ENCODE assay signal across 11 mouse cellular contexts in the genomic region with DNA sequence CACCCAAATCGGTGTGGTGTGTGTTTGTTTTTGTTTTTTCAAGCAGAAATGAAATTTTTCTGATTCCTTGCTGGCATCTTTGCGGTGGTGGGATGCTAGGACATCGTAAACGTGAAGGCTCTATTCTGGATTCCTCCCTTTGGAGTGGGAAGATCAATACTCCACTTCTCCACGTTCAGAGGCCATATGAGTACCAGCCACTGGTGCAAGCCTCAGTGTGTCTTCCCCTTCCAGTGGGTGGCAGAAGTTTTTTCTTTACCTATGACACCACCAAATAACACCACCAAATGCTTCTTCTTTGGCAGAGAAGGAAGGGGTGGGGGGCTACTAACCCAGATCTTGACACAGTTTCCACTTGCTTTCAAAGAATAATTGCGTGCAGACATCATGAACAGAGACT. TPM values are rescaled to one million over a fixed set of nuclear protein-coding genes. Genes with fewer than 3 reads are reported as not detected.
DNase-seq lines count a peak whose midpoint lies in the region; ATAC-seq and TF ChIP-seq lines count a peak whose summit lies in the region.
"Had no signal": no experiment of that assay in that cellular context is flagged by ENCODE, and none has a peak within 500 bp of the region (broad histone marks: within the 10 kb centered on the region; RNA-seq: fewer than 3 reads in every experiment).

No protein-coding gene starts in this region.

- no peak for TF ChIP-seq EP300 in liver, postnatal 0 days (IDR thresholded peaks at IDR 0.05; ENCODE audit: low read depth)

- H3K36me3 ChIP-seq in heart, embryonic 12.5 days = peaks cover 10% of the 10 kb centered on the region
- H3K36me3 ChIP-seq in liver, embryonic 11.5 days (ENCODE audit: control insufficient read depth, insufficient read depth, low read length) = no peaks in the 10 kb centered on the region; the same call in 1 of the 2 replicates
- no peaks in the 10 kb centered on the region for H3K36me3 ChIP-seq in liver, postnatal 0 days (replicated peaks; ENCODE audit: insufficient read depth, low read length)
- H3K36me3 ChIP-seq in embryonic facial prominence, embryonic 15.5 days = no peaks in the 10 kb centered on the region
- no peaks in the 10 kb centered on the region for H3K36me3 ChIP-seq in neural tube, embryonic 12.5 days

- H3K27ac ChIP-seq in heart, embryonic 12.5 days (ENCODE audit: poor library complexity, severe bottlenecking) = no peak overlapping the region
- H3K27ac ChIP-seq in liver, embryonic 11.5 days (ENCODE audit: low read depth, low read length) = no peak overlapping the region
- H3K27ac ChIP-seq in liver, postnatal 0 days (ENCODE audit: low read depth) = no peak overlapping the region
- H3K27ac ChIP-seq in embryonic facial prominence, embryonic 15.5 days (replicated peaks) = no peak overlapping the region
- no peak overlapping the region for H3K27ac ChIP-seq in neural tube, embryonic 12.5 days

- 12% methylated on average over 6 of the region's 6 CpGs for WGBS in heart, embryonic 12.5 days
- WGBS in liver, embryonic 11.5 days = 9% methylated on average over 6 of the region's 6 CpGs
- 8% methylated on average over 6 of the region's 6 CpGs for WGBS in liver, postnatal 0 days (ENCODE audit: insufficient replicate concordance)
- 11% methylated on average over 6 of the region's 6 CpGs for WGBS in embryonic facial prominence, embryonic 15.5 days
- 1% methylated on average over 6 of the region's 6 CpGs for WGBS in neural tube, embryonic 12.5 days

- H3K4me2 ChIP-seq in heart, embryonic 12.5 days = peak overlapping the region; percentile 78
- H3K4me2 ChIP-seq in liver, embryonic 11.5 days = peak overlapping the region; percentile 55
- H3K4me2 ChIP-seq in liver, postnatal 0 days (ENCODE audit: low read depth, low read length) = no peak overlapping the region
- peak overlapping the region; percentile 55; the same call in 1 of the 2 replicates for H3K4me2 ChIP-seq in embryonic facial prominence, embryonic 15.5 days (replicated peaks)
- H3K4me2 ChIP-seq in neural tube, embryonic 12.5 days (replicated peaks) = peak overlapping the region; percentile 54

- TF ChIP-seq CTCF in liver, postnatal 0 days (IDR thresholded peaks at IDR 0.05; ENCODE audit: low read depth) = no peak

- peaks cover 89% of the 10 kb centered on the region for H3K27me3 ChIP-seq in heart, embryonic 12.5 days (replicated peaks)
- peaks cover 98% of the 10 kb centered on the region for H3K27me3 ChIP-seq in liver, embryonic 11.5 days (replicated peaks; ENCODE audit: control insufficient read depth, insufficient read depth, low read length)
- peaks cover 100% of the 10 kb centered on the region for H3K27me3 ChIP-seq in liver, postnatal 0 days (ENCODE audit: insufficient read depth, low read length)
- peaks cover 98% of the 10 kb centered on the region for H3K27me3 ChIP-seq in embryonic facial prominence, embryonic 15.5 days
- peaks cover 100% of the 10 kb centered on the region for H3K27me3 ChIP-seq in neural tube, embryonic 12.5 days (replicated peaks)

- no peak for ATAC-seq in heart, embryonic 12.5 days (ENCODE audit: insufficient number of reproducible peaks, low FRiP score)
- no peak for ATAC-seq in liver, embryonic 11.5 days (replicated peaks; ENCODE audit: low FRiP score)
- no peak for ATAC-seq in liver, postnatal 0 days
- ATAC-seq in embryonic facial prominence, embryonic 15.5 days (ENCODE audit: insufficient number of reproducible peaks, low FRiP score, low TSS enrichment, low read depth) = no peak
- no peak for ATAC-seq in neural tube, embryonic 12.5 days (ENCODE audit: low FRiP score, low read depth)

- peaks cover 66% of the 10 kb centered on the region for H3K4me1 ChIP-seq in heart, embryonic 12.5 days (replicated peaks)
- peaks cover 7% of the 10 kb centered on the region for H3K4me1 ChIP-seq in liver, embryonic 11.5 days (replicated peaks; ENCODE audit: control insufficient read depth, insufficient read depth, low read length)
- peaks cover 8% of the 10 kb centered on the region; the same call in 1 of the 2 replicates for H3K4me1 ChIP-seq in liver, postnatal 0 days (ENCODE audit: insufficient read depth)
- peaks cover 37% of the 10 kb centered on the region for H3K4me1 ChIP-seq in embryonic facial prominence, embryonic 15.5 days
- peaks cover 20% of the 10 kb centered on the region for H3K4me1 ChIP-seq in neural tube, embryonic 12.5 days

- H3K9me3 ChIP-seq in heart, embryonic 12.5 days (replicated peaks) = no peaks in the 10 kb centered on the region
- no peaks in the 10 kb centered on the region for H3K9me3 ChIP-seq in liver, embryonic 11.5 days (ENCODE audit: control insufficient read depth, low read length)
- H3K9me3 ChIP-seq in liver, postnatal 0 days (ENCODE audit: low read length) = no peaks in the 10 kb centered on the region
- H3K9me3 ChIP-seq in embryonic facial prominence, embryonic 15.5 days (replicated peaks) = no peaks in the 10 kb centered on the region
- 0 out of 2 replicates have a peak, but pooled peaks cover 3% of the 10 kb centered on the region for H3K9me3 ChIP-seq in neural tube, embryonic 12.5 days

- peak overlapping the region; percentile 45 for H3K4me3 ChIP-seq in heart, embryonic 12.5 days
- peak overlapping the region; percentile 32 for H3K4me3 ChIP-seq in liver, embryonic 11.5 days (ENCODE audit: low read depth, low read length)
- H3K4me3 ChIP-seq in liver, postnatal 0 days (ENCODE audit: low read depth, low read length) = no peak overlapping the region
- peak overlapping the region; percentile 36; the same call in 1 of the 2 replicates for H3K4me3 ChIP-seq in embryonic facial prominence, embryonic 15.5 days (replicated peaks)
- H3K4me3 ChIP-seq in neural tube, embryonic 12.5 days = no peak overlapping the region
- H3K4me3 ChIP-seq: erythroblast, embryonic 14.5 days had no signal

- no peak for DNase-seq in heart, adult 8-10 months (ENCODE audit: low spot score)
- no peak for DNase-seq in liver, embryonic 11.5 days (ENCODE audit: low spot score)
- DNase-seq in liver, postnatal 0 days = no peak
- DNase-seq in layer of hippocampus, postnatal 25 days (ENCODE audit: extremely low spot score in 1 of 2, low spot score in 1 of 2) = no peak
- DNase-seq in urinary bladder, postnatal 25 days (ENCODE audit: low spot score) = no peak
- DNase-seq: cerebellum, adult 2 months had no signal

- peak overlapping the region; percentile 62 for H3K9ac ChIP-seq in heart, embryonic 12.5 days
- H3K9ac ChIP-seq in liver, embryonic 11.5 days (ENCODE audit: low read depth, low read length) = no peak overlapping the region
- no peak overlapping the region for H3K9ac ChIP-seq in liver, postnatal 0 days (replicated peaks)
- H3K9ac ChIP-seq in embryonic facial prominence, embryonic 15.5 days = no peak overlapping the region
- H3K9ac ChIP-seq in neural tube, embryonic 12.5 days = no peak overlapping the region

RNA-seq across cellular contexts. Expression of a gene that starts 1.5 kb away (rescaled TPM):
- polyA plus RNA-seq in heart, embryonic 12.5 days (2016; fragmentation: Nextera tagmentation; extraction: Ambion mirVana) = 0.78 and 1.2 TPM in 2 replicates
- total RNA-seq in heart, adult 8-10 months (2022) = under 1 TPM in 3 of 4 experiments, not detected in 1; 0.08 to 0.26 (median 0.09) TPM
- 0.61 and 0.73 TPM in 2 replicates for polyA plus RNA-seq in liver, embryonic 11.5 days (2014; fragmentation: Nextera tagmentation; extraction: Ambion mirVana)
- not detected in 2 replicates for polyA plus RNA-seq in liver, postnatal 0 days (2015; fragmentation: Nextera tagmentation; extraction: Ambion mirVana)
- 0.25 and 0.31 TPM in 2 replicates for polyA plus RNA-seq in embryonic facial prominence, embryonic 15.5 days (2015; fragmentation: Nextera tagmentation; extraction: Ambion mirVana)
- polyA plus RNA-seq in neural tube, embryonic 12.5 days (2016; fragmentation: Nextera tagmentation; extraction: Ambion mirVana) = 1.1 and 1.6 TPM in 2 replicates
- not detected for total RNA-seq in layer of hippocampus, postnatal 25 days (2021)
- total RNA-seq: megakaryocyte progenitor cell, adult 5-6 weeks had no signal
- polyA plus RNA-seq: cerebellum, adult 2 months; erythroblast, embryonic 14.5 days had no signal

RNA-seq across cellular contexts. Expression of a gene that starts 10.2 kb away (rescaled TPM):
- polyA plus RNA-seq in heart, embryonic 12.5 days (2016; fragmentation: Nextera tagmentation; extraction: Ambion mirVana) = 20.7 and 20.8 TPM in 2 replicates
- 1 to 10 TPM; 1.4 to 2.2 (median 1.6) TPM for total RNA-seq in heart, adult 8-10 months (2022)
- polyA plus RNA-seq in liver, embryonic 11.5 days (2014; fragmentation: Nextera tagmentation; extraction: Ambion mirVana) = 2.6 and 3.4 TPM in 2 replicates
- polyA plus RNA-seq in liver, postnatal 0 days (2015; fragmentation: Nextera tagmentation; extraction: Ambion mirVana) = 0.04 and 0.05 TPM in 2 replicates
- polyA plus RNA-seq in embryonic facial prominence, embryonic 15.5 days (2015; fragmentation: Nextera tagmentation; extraction: Ambion mirVana) = 2.3 and 5.6 TPM in 2 replicates
- 17.0 and 20.9 TPM in 2 replicates for polyA plus RNA-seq in neural tube, embryonic 12.5 days (2016; fragmentation: Nextera tagmentation; extraction: Ambion mirVana)
- total RNA-seq in layer of hippocampus, postnatal 25 days (2021) = under 1 TPM; 0.66 to 0.82 TPM
- total RNA-seq: megakaryocyte progenitor cell, adult 5-6 weeks had no signal
- polyA plus RNA-seq: erythroblast, embryonic 14.5 days had no signal

RNA-seq across cellular contexts. Expression of a gene that starts 18.0 kb away (rescaled TPM):
- 45.2 and 45.8 TPM in 2 replicates for polyA plus RNA-seq in heart, embryonic 12.5 days (2016; fragmentation: Nextera tagmentation; extraction: Ambion mirVana)
- total RNA-seq in heart, adult 8-10 months (2022) = 10 to 100 TPM; 15.3 to 17.1 (median 15.6) TPM
- 48.1 and 50.6 TPM in 2 replicates for polyA plus RNA-seq in liver, embryonic 11.5 days (2014; fragmentation: Nextera tagmentation; extraction: Ambion mirVana)
- 12.9 and 13.7 TPM in 2 replicates for polyA plus RNA-seq in liver, postnatal 0 days (2015; fragmentation: Nextera tagmentation; extraction: Ambion mirVana)
- polyA plus RNA-seq in embryonic facial prominence, embryonic 15.5 days (2015; fragmentation: Nextera tagmentation; extraction: Ambion mirVana) = 58.2 and 61.3 TPM in 2 replicates
- 67.3 and 70.0 TPM in 2 replicates for polyA plus RNA-seq in neural tube, embryonic 12.5 days (2016; fragmentation: Nextera tagmentation; extraction: Ambion mirVana)
- 10 to 100 TPM; 35.4 to 40.4 TPM for total RNA-seq in layer of hippocampus, postnatal 25 days (2021)

RNA-seq across cellular contexts. Expression of a gene that starts 42.0 kb away (rescaled TPM):
- polyA plus RNA-seq in heart, embryonic 12.5 days (2016; fragmentation: Nextera tagmentation; extraction: Ambion mirVana) = 0.68 and 3.7 TPM in 2 replicates
- under 1 TPM in 3 of 4 experiments, not detected in 1; 0.19 to 0.34 (median 0.33) TPM for total RNA-seq in heart, adult 8-10 months (2022)
- 37.6 and 37.8 TPM in 2 replicates for polyA plus RNA-seq in liver, embryonic 11.5 days (2014; fragmentation: Nextera tagmentation; extraction: Ambion mirVana)
- polyA plus RNA-seq in liver, postnatal 0 days (2015; fragmentation: Nextera tagmentation; extraction: Ambion mirVana) = 2.7 and 3.1 TPM in 2 replicates
- 9.9 and 10.1 TPM in 2 replicates for polyA plus RNA-seq in embryonic facial prominence, embryonic 15.5 days (2015; fragmentation: Nextera tagmentation; extraction: Ambion mirVana)
- polyA plus RNA-seq in neural tube, embryonic 12.5 days (2016; fragmentation: Nextera tagmentation; extraction: Ambion mirVana) = 4.2 and 5.5 TPM in 2 replicates
- total RNA-seq in layer of hippocampus, postnatal 25 days (2021) = 1 to 10 TPM in 1 of 2 experiments, under 1 TPM in 1; 0.87 to 1.0 TPM
- total RNA-seq: megakaryocyte progenitor cell, adult 5-6 weeks had no signal
- polyA plus RNA-seq: erythroblast, embryonic 14.5 days had no signal

Comparison
In these comparisons a context has a peak if more than half of its experiments do, and no peak if none do; other contexts are left out.
1. H3K4me3 ChIP-seq: peak in heart, embryonic 12.5 days (single experiment), liver, embryonic 11.5 days (single experiment) and embryonic facial prominence, embryonic 15.5 days (single experiment); none in liver, postnatal 0 days (single experiment) and neural tube, embryonic 12.5 days (single experiment).